In the genomic region with DNA sequence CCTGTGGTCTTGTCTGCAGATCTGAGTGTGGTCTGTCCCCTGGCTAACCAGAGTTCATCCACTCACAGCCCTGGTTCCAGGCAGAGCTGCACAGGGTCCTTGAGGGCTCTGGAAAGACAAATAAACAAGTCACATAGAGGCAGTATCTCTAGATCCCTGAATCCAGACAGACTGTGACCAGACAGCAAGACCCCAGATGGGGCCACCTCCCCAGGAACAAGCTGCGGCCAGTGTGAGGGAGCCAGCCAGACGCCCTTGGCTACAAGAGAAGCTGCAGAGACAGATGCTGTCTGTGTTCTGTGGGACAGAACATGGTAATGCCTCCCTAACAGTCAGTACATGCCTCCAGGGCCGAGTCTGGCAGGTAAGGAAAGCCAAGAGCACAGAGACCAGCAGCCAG, we compare ENCODE assay signal across 20 mouse cellular contexts.
DNase-seq lines count a peak whose midpoint lies in the region; ATAC-seq lines count a peak whose summit lies in the region.
"Had no signal": no experiment of that assay in that cellular context is flagged by ENCODE, and none has a peak within 500 bp of the region (broad histone marks: within the 10 kb centered on the region; RNA-seq: fewer than 3 reads in every experiment).

No protein-coding gene starts in this region.

- 79% methylated on average over 3 of the region's 3 CpGs for WGBS in midbrain, embryonic 14.5 days
- WGBS in midbrain, embryonic 16.5 days, result 62% methylated on average over 3 of the region's 3 CpGs

- no peaks in the 10 kb centered on the region for H3K27me3 ChIP-seq in midbrain, embryonic 14.5 days (ENCODE audit: control insufficient read depth, insufficient read depth, low read length)
- H3K27me3 ChIP-seq in midbrain, embryonic 16.5 days (ENCODE audit: control insufficient read depth, insufficient read depth, low read depth, low read length), result no peaks in the 10 kb centered on the region
- H3K27me3 ChIP-seq: hindbrain, embryonic 13.5 days had no signal

- no peaks in the 10 kb centered on the region for H3K9me3 ChIP-seq in midbrain, embryonic 14.5 days (ENCODE audit: control insufficient read depth, low read length)
- no peaks in the 10 kb centered on the region for H3K9me3 ChIP-seq in midbrain, embryonic 16.5 days (replicated peaks; ENCODE audit: control insufficient read depth, low read length, poor library complexity, severe bottlenecking)
- H3K9me3 ChIP-seq: hindbrain, embryonic 13.5 days had no signal

- intact Hi-C loops in left cerebral cortex, postnatal 4 days (cut with DNase I), result no loop called here
- intact Hi-C loops in gastrocnemius, postnatal 14 days (cut with DNase I; ENCODE audit: low total_unique reads), result no loop called here

- H3K4me2 ChIP-seq in midbrain, embryonic 14.5 days (ENCODE audit: low read length), result no peak overlapping the region
- H3K4me2 ChIP-seq in midbrain, embryonic 16.5 days (ENCODE audit: low read length), result no peak overlapping the region
- H3K4me2 ChIP-seq: heart, embryonic 11.5 days; hindbrain, embryonic 13.5 days had no signal

- H3K27ac ChIP-seq in midbrain, embryonic 14.5 days (replicated peaks; ENCODE audit: low read depth, low read length), result no peak overlapping the region
- H3K27ac ChIP-seq in midbrain, embryonic 16.5 days (ENCODE audit: low read length), result no peak overlapping the region
- H3K27ac ChIP-seq: hindbrain, embryonic 13.5 days; hindbrain, postnatal 0 days had no signal

- ATAC-seq in midbrain, embryonic 14.5 days (ENCODE audit: low FRiP score, low TSS enrichment), result no peak
- ATAC-seq in midbrain, embryonic 16.5 days, result no peak
- ATAC-seq: activated CD4-positive, CD25-positive, alpha-beta regulatory T cell, adult 4 months; forebrain, embryonic 14.5 days; hindbrain, postnatal 0 days; inflammation-experienced regulatory T-cells, adult 6 months had no signal

- no peaks in the 10 kb centered on the region for H3K4me1 ChIP-seq in midbrain, embryonic 14.5 days (ENCODE audit: control insufficient read depth, insufficient read depth, low read length)
- H3K4me1 ChIP-seq in midbrain, embryonic 16.5 days (ENCODE audit: control insufficient read depth, insufficient read depth, low read length), result no peaks in the 10 kb centered on the region
- H3K4me1 ChIP-seq: hindbrain, embryonic 13.5 days had no signal

- 0 out of 2 replicates have a peak overlapping the region, but pooled peaks have one; percentile 26 for H3K9ac ChIP-seq in midbrain, embryonic 14.5 days (replicated peaks; ENCODE audit: low read length)
- no peak overlapping the region for H3K9ac ChIP-seq in midbrain, embryonic 16.5 days (ENCODE audit: low read depth, low read length)
- H3K9ac ChIP-seq: hindbrain, embryonic 13.5 days had no signal

- DNase-seq in cerebellum, postnatal 10 days, result peak; percentile 29 to 50
- no peak for DNase-seq in cerebellum, postnatal 25 days
- DNase-seq in left cerebral cortex, postnatal 4 days, result peak; percentile 37
- DNase-seq in left cerebral cortex, adult 9 months (ENCODE audit: low spot score in 2 of 2), result no peak
- DNase-seq in midbrain, embryonic 14.5 days, result no peak
- DNase-seq in gastrocnemius, postnatal 14 days, result no peak
- DNase-seq: adrenal gland, adult 8-10 months; adrenal gland, postnatal 25 days; cerebellum, adult 11-12 months; cerebellum, adult 8-10 months; cerebellum, postnatal 14 days; gastrocnemius, postnatal 36 days; heart, adult 11 months had no signal

- no peak overlapping the region for H3K4me3 ChIP-seq in midbrain, embryonic 14.5 days (replicated peaks; ENCODE audit: low read depth, low read length)
- no peak overlapping the region for H3K4me3 ChIP-seq in midbrain, embryonic 16.5 days (ENCODE audit: low read depth, low read length)
- H3K4me3 ChIP-seq: hindbrain, embryonic 13.5 days had no signal

- no peaks in the 10 kb centered on the region for H3K36me3 ChIP-seq in midbrain, embryonic 14.5 days (ENCODE audit: control insufficient read depth, insufficient read depth, low read length)
- no peaks in the 10 kb centered on the region for H3K36me3 ChIP-seq in midbrain, embryonic 16.5 days (ENCODE audit: control insufficient read depth, insufficient read depth, low read length)
- H3K36me3 ChIP-seq: hindbrain, embryonic 13.5 days had no signal

Comparison
In these comparisons a context has a peak if more than half of its experiments do, and no peak if none do; other contexts are left out.
1. DNase-seq: peak in cerebellum, postnatal 10 days (2 of 2) and left cerebral cortex, postnatal 4 days (single experiment); none in cerebellum, postnatal 25 days (0 of 2), left cerebral cortex, adult 9 months (0 of 2), midbrain, embryonic 14.5 days (single experiment) and gastrocnemius, postnatal 14 days (single experiment).